Mouse (Mus musculus) hindbrain, embryonic 12.5 days (tissue): ENCODE measurements at regions not wholly inside any gene's neighbourhood (a gene's known extent, or its start where the extent isn't known, plus 50 kb on each side); places are given as distances from the start of the nearest gene placed in this dataset.

Source experiments
- ATAC-seq: fragments of 200-750 bp; cut with Nextera tagmentation; 2 replicates; pipeline ENCODE4 v1.8.0; 2017; ENCODE audit warnings: moderate TSS enrichment; ENCODE audit not compliant: low FRiP score
- H3K27ac ChIP-seq: fragments of 300-500 bp; sonication (generic); 2 replicates; pipeline ENCODE4 v1.5.1; 2016; ENCODE audit warnings: mild to moderate bottlenecking
- H3K27me3 ChIP-seq: fragments of 300-500 bp; sonication (generic); 2 replicates; pipeline ENCODE4 v1.6.1; 2016; ENCODE audit warnings: mild to moderate bottlenecking
- H3K36me3 ChIP-seq: fragments of 300-500 bp; sonication (generic); 2 replicates; pipeline ENCODE4 v1.6.1; 2016; ENCODE audit warnings: mild to moderate bottlenecking
- H3K4me1 ChIP-seq: fragments of 300-500 bp; sonication (generic); 2 replicates; pipeline ENCODE4 v1.6.1; 2016
- H3K4me2 ChIP-seq: fragments of 300-500 bp; sonication (generic); replicated peaks from 2 replicates; pipeline ENCODE4 v1.6.1; 2016; ENCODE audit warnings: mild to moderate bottlenecking
- H3K4me3 ChIP-seq: fragments of 300-500 bp; sonication (generic); 2 replicates; pipeline ENCODE4 v1.5.1; 2016; ENCODE audit warnings: mild to moderate bottlenecking
- H3K9ac ChIP-seq: fragments of 300-500 bp; sonication (generic); 2 replicates; pipeline ENCODE4 v1.6.1; 2016; ENCODE audit warnings: mild to moderate bottlenecking, moderate library complexity
- H3K9me3 ChIP-seq: fragments of 300-500 bp; sonication (generic); replicated peaks from 2 replicates; pipeline ENCODE4 v1.6.1; 2016; ENCODE audit warnings: mild to moderate bottlenecking
- WGBS: fragments of 180-500 bp; shearing (Covaris S2); methylation state at CpG from one replicate; pipeline ENCODE4 v1.1.7; 2016; 5-methylcytosine and 5-hydroxymethylcytosine counted together

- Histone ChIP-seq H3K27ac (no peak overlapping the region), H3K36me3 (no peaks in the 10 kb centered on the region), H3K9ac (no peak overlapping the region), H3K9me3 (no peaks in the 10 kb centered on the region), H3K4me3 (no peak overlapping the region), H3K27me3 (no peaks in the 10 kb centered on the region), H3K4me1 (peaks cover 7% of the 10 kb centered on the region; the same call in 1 of the 2 replicates), H3K4me2 (no peak overlapping the region)
- WGBS: 51% methylated on average over 11 of the region's 11 CpGs
- ATAC-seq: peak; percentile 71; the same call in 1 of the 2 replicates
Observed at GRCm38 (mm10) chr5:39076555-39077178, 200.1 kb upstream of the Clnk start.

- Histone ChIP-seq H3K36me3 (no peaks in the 10 kb centered on the region), H3K4me3 (no peak overlapping the region), H3K4me1 (no peaks in the 10 kb centered on the region), H3K27ac (no peak overlapping the region), H3K27me3 (no peaks in the 10 kb centered on the region), H3K9me3 (no peaks in the 10 kb centered on the region), H3K4me2 (no peak overlapping the region), H3K9ac (no peak overlapping the region)
- ATAC-seq: no peak
- WGBS: 76% methylated on average over 3 of the region's 3 CpGs
Observed at GRCm38 (mm10) chr5:39069683-39070082, 193.1 kb upstream of the Clnk start.

- Histone ChIP-seq H3K4me3 (no peak overlapping the region), H3K9ac (no peak overlapping the region), H3K9me3 (no peaks in the 10 kb centered on the region), H3K4me2 (no peak overlapping the region), H3K27ac (no peak overlapping the region), H3K4me1 (no peaks in the 10 kb centered on the region), H3K36me3 (no peaks in the 10 kb centered on the region), H3K27me3 (no peaks in the 10 kb centered on the region)
- 90% methylated on average over 3 of the region's 3 CpGs for WGBS
- no peak for ATAC-seq
Observed at GRCm38 (mm10) chr5:39063061-39063460, 186.4 kb upstream of the Clnk start.

- H3K9ac ChIP-seq: no peak overlapping the region
- H3K4me3 ChIP-seq: no peak overlapping the region
- no peaks in the 10 kb centered on the region for H3K36me3 ChIP-seq
- H3K27me3 ChIP-seq: no peaks in the 10 kb centered on the region
- ATAC-seq: no peak
- WGBS: 85% methylated on average over 8 of the region's 8 CpGs
- H3K4me1 ChIP-seq: no peaks in the 10 kb centered on the region
- H3K4me2 ChIP-seq: no peak overlapping the region
- no peaks in the 10 kb centered on the region for H3K9me3 ChIP-seq
- H3K27ac ChIP-seq: no peak overlapping the region
Observed at GRCm38 (mm10) chr5:39052490-39053250, 176.1 kb upstream of the Clnk start.

GRCm38 (mm10) chr5:39050512-39050911, 173.9 kb upstream of the Clnk start:
- H3K4me3 ChIP-seq: no peak overlapping the region
- no peaks in the 10 kb centered on the region for H3K4me1 ChIP-seq
- no peaks in the 10 kb centered on the region for H3K36me3 ChIP-seq
- no peak overlapping the region for H3K27ac ChIP-seq
- no peaks in the 10 kb centered on the region for H3K9me3 ChIP-seq
- ATAC-seq: no peak
- WGBS: 88% methylated on average over 3 of the region's 3 CpGs
- no peaks in the 10 kb centered on the region for H3K27me3 ChIP-seq
- H3K9ac ChIP-seq: no peak overlapping the region
- no peak overlapping the region for H3K4me2 ChIP-seq

GRCm38 (mm10) chr5:39049141-39049540, 172.5 kb upstream of the Clnk start:
- no peaks in the 10 kb centered on the region for H3K9me3 ChIP-seq
- H3K36me3 ChIP-seq: no peaks in the 10 kb centered on the region
- no peak for ATAC-seq
- no peaks in the 10 kb centered on the region for H3K27me3 ChIP-seq
- H3K4me2 ChIP-seq: no peak overlapping the region
- H3K9ac ChIP-seq: no peak overlapping the region
- no peak overlapping the region for H3K4me3 ChIP-seq
- 71% methylated on average over 2 of the region's 2 CpGs for WGBS
- H3K4me1 ChIP-seq: no peaks in the 10 kb centered on the region
- H3K27ac ChIP-seq: no peak overlapping the region

- Histone ChIP-seq H3K9ac (no peak overlapping the region), H3K9me3 (no peaks in the 10 kb centered on the region), H3K36me3 (no peaks in the 10 kb centered on the region), H3K4me3 (no peak overlapping the region), H3K27me3 (no peaks in the 10 kb centered on the region), H3K4me1 (no peaks in the 10 kb centered on the region), H3K27ac (no peak overlapping the region), H3K4me2 (no peak overlapping the region)
- no peak for ATAC-seq
- WGBS: 84% methylated on average over 2 of the region's 2 CpGs
Observed at GRCm38 (mm10) chr5:39040467-39040866, 163.9 kb upstream of the Clnk start.

GRCm38 (mm10) chr5:39023241-39023640, 146.6 kb upstream of the Clnk start:
- WGBS: 92% methylated on average over 4 of the region's 4 CpGs

GRCm38 (mm10) chr5:39000643-39001042, 124.0 kb upstream of the Clnk start:
- Histone ChIP-seq H3K4me1 (no peaks in the 10 kb centered on the region), H3K36me3 (no peaks in the 10 kb centered on the region), H3K4me3 (no peak overlapping the region), H3K4me2 (no peak overlapping the region), H3K9ac (no peak overlapping the region), H3K27me3 (no peaks in the 10 kb centered on the region), H3K9me3 (no peaks in the 10 kb centered on the region), H3K27ac (no peak overlapping the region)
- 87% methylated on average over 4 of the region's 4 CpGs for WGBS
- ATAC-seq: no peak

More at GRCm38 (mm10) chr5:39023241-39023640, 146.6 kb upstream of the Clnk start:
- Histone ChIP-seq H3K4me3 (no peak overlapping the region), H3K9me3 (no peaks in the 10 kb centered on the region), H3K27me3 (no peaks in the 10 kb centered on the region), H3K36me3 (no peaks in the 10 kb centered on the region), H3K27ac (no peak overlapping the region), H3K9ac (no peak overlapping the region), H3K4me1 (no peaks in the 10 kb centered on the region), H3K4me2 (no peak overlapping the region)
- no peak for ATAC-seq

- no peak overlapping the region for H3K27ac ChIP-seq
- WGBS: 68% methylated on average over 2 of the region's 2 CpGs
- no peaks in the 10 kb centered on the region for H3K27me3 ChIP-seq
- no peaks in the 10 kb centered on the region for H3K36me3 ChIP-seq
- ATAC-seq: no peak
- no peaks in the 10 kb centered on the region for H3K4me1 ChIP-seq
- no peaks in the 10 kb centered on the region for H3K9me3 ChIP-seq
- H3K4me2 ChIP-seq: no peak overlapping the region
- no peak overlapping the region for H3K9ac ChIP-seq
- no peak overlapping the region for H3K4me3 ChIP-seq
Observed at GRCm38 (mm10) chr5:38999700-39000099, 123.1 kb upstream of the Clnk start.

GRCm38 (mm10) chr5:38972397-38973159, 96.0 kb upstream of the Clnk start:
- ATAC-seq: no peak
- Histone ChIP-seq H3K36me3 (no peaks in the 10 kb centered on the region), H3K9ac (no peak overlapping the region), H3K27ac (no peak overlapping the region), H3K9me3 (no peaks in the 10 kb centered on the region), H3K4me3 (no peak overlapping the region), H3K4me1 (no peaks in the 10 kb centered on the region), H3K27me3 (no peaks in the 10 kb centered on the region), H3K4me2 (no peak overlapping the region)
- WGBS: 82% methylated on average over 6 of the region's 6 CpGs

- Histone ChIP-seq H3K9me3 (no peaks in the 10 kb centered on the region), H3K36me3 (no peaks in the 10 kb centered on the region), H3K27ac (no peak overlapping the region), H3K4me2 (no peak overlapping the region), H3K4me1 (0 out of 2 replicates have a peak, but pooled peaks cover 2% of the 10 kb centered on the region), H3K4me3 (no peak overlapping the region), H3K27me3 (no peaks in the 10 kb centered on the region), H3K9ac (no peak overlapping the region)
- ATAC-seq: no peak
- 90% methylated on average over 4 of the region's 4 CpGs for WGBS
Observed at GRCm38 (mm10) chr5:38970497-38970896, 93.9 kb upstream of the Clnk start.
